Mouse (Mus musculus) yolk sac, embryonic 10.5 days (tissue): Measurements from ENCODE around the gene Ddx5.
"Not testable (repeated sequence)": the region's sequence is repeated elsewhere in the genome, so short reads cannot be mapped to it uniquely, and the experiment has no call there.

Source experiments
- DNase-seq: peaks from one replicate; pipeline ENCODE4 v3.0.0-alpha.2; 2017; ENCODE audit warnings: low spot score

Gene Ddx5

GRCm38 (mm10) chr11:106788026-106788774, 785 bp downstream of the Ddx5 start:
- peak; percentile 99 for DNase-seq

GRCm38 (mm10) chr11:106787131-106788025, 1.6 kb downstream of the Ddx5 start:
- DNase-seq, result peak; percentile 85

GRCm38 (mm10) chr11:106785043-106785442, 3.9 kb downstream of the Ddx5 start:
- DNase-seq, result no peak

- no peak for DNase-seq
Observed at GRCm38 (mm10) chr11:106784476-106784875, 4.5 kb downstream of the Ddx5 start.

- DNase-seq, result no peak
Observed at GRCm38 (mm10) chr11:106782841-106783764, 5.9 kb downstream of the Ddx5 start.

GRCm38 (mm10) chr11:106782271-106782670, 6.7 kb downstream of the Ddx5 start:
- not testable (repeated sequence) for DNase-seq

GRCm38 (mm10) chr11:106780590-106781220, 8.3 kb downstream of the Ddx5 start:
- DNase-seq, result no peak

GRCm38 (mm10) chr11:106780089-106780425, 8.9 kb downstream of the Ddx5 start:
- no peak for DNase-seq

- peak; percentile 92 for DNase-seq
Observed at GRCm38 (mm10) chr11:106779388-106780088, 9.4 kb downstream of the Ddx5 start, which contains the start of gene Polg2. Polg2 (minus strand) TSS chr11:106779537.

GRCm38 (mm10) chr11:106778589-106779387, 10.2 kb downstream of the Ddx5 start:
- no peak for DNase-seq

GRCm38 (mm10) chr11:106778132-106778531, 10.9 kb downstream of the Ddx5 start:
- no peak for DNase-seq

- peak; percentile 29 for DNase-seq
Observed at GRCm38 (mm10) chr11:106777395-106777794, 11.6 kb downstream of the Ddx5 start.

- peak; percentile 20 for DNase-seq
Observed at GRCm38 (mm10) chr11:106776960-106777359, 12.0 kb downstream of the Ddx5 start.

GRCm38 (mm10) chr11:106773061-106773460, 15.9 kb downstream of the Ddx5 start:
- no peak for DNase-seq

- no peak for DNase-seq
Observed at GRCm38 (mm10) chr11:106770195-106770974, 18.6 kb downstream of the Ddx5 start.

GRCm38 (mm10) chr11:106767516-106767915, 21.5 kb downstream of the Ddx5 start:
- DNase-seq, result no peak

- DNase-seq, result no peak
Observed at GRCm38 (mm10) chr11:106766611-106767162, 22.3 kb downstream of the Ddx5 start.

GRCm38 (mm10) chr11:106762800-106763185, 26.2 kb downstream of the Ddx5 start:
- no peak for DNase-seq
